Mouse (Mus musculus): ENCODE measurements at regions not wholly inside any gene's neighbourhood (a gene's known extent, or its start where the extent isn't known, plus 50 kb on each side); places are given as distances from the start of the nearest gene placed in this dataset.

GRCm38 (mm10) chr12:106174070-106174980 lies 164.3 kb downstream of the Vrk1 start:
- peak overlapping the region; percentile 57 for H3K27ac ChIP-seq (replicated peaks)
- peak overlapping the region; percentile 59 for H3K4me3 ChIP-seq
- peaks cover 39% of the 10 kb centered on the region for H3K4me1 ChIP-seq
- peak; percentile 68 for DNase-seq (ENCODE audit: low spot score)
- H3K27me3 ChIP-seq (replicated peaks; ENCODE audit: low read depth, poor library complexity, severe bottlenecking) = peaks cover 79% of the 10 kb centered on the region
- H3K9me3 ChIP-seq = no peaks in the 10 kb centered on the region
- H3K36me3 ChIP-seq (replicated peaks) = no peaks in the 10 kb centered on the region
- under 1% methylated on average over 39 of the region's 39 CpGs for WGBS

- peak; percentile 36 for DNase-seq (ENCODE audit: low spot score)
- no peaks in the 10 kb centered on the region for H3K9me3 ChIP-seq
- peak overlapping the region; percentile 59 for H3K4me3 ChIP-seq
- H3K27me3 ChIP-seq (replicated peaks; ENCODE audit: low read depth, poor library complexity, severe bottlenecking) = peaks cover 84% of the 10 kb centered on the region
- no peak overlapping the region for H3K27ac ChIP-seq (replicated peaks)
- 2% methylated on average over 27 of the region's 27 CpGs for whole genome bisulfite sequencing
- H3K4me1 ChIP-seq = peaks cover 37% of the 10 kb centered on the region
- no peaks in the 10 kb centered on the region for H3K36me3 ChIP-seq (replicated peaks)
Observed at GRCm38 (mm10) chr12:106174981-106175700, 165.1 kb downstream of the Vrk1 start.

GRCm38 (mm10) chr12:106177302-106177701 lies 167.3 kb downstream of the Vrk1 start:
- Histone ChIP-seq H3K27me3 (replicated peaks; ENCODE audit: low read depth, poor library complexity, severe bottlenecking) (peaks cover 72% of the 10 kb centered on the region), H3K4me3 (no peak overlapping the region), H3K27ac (replicated peaks) (no peak overlapping the region), H3K9me3 (no peaks in the 10 kb centered on the region), H3K4me1 (peaks cover 37% of the 10 kb centered on the region), H3K36me3 (replicated peaks) (no peaks in the 10 kb centered on the region)
- DNase-seq (ENCODE audit: low spot score) = no peak
- 71% methylated on average over 4 of the region's 4 CpGs for WGBS

- Histone ChIP-seq H3K36me3 (replicated peaks) (no peaks in the 10 kb centered on the region), H3K4me3 (no peak overlapping the region), H3K9me3 (no peaks in the 10 kb centered on the region), H3K27me3 (replicated peaks; ENCODE audit: low read depth, poor library complexity, severe bottlenecking) (peaks cover 66% of the 10 kb centered on the region), H3K27ac (replicated peaks) (no peak overlapping the region), H3K4me1 (peaks cover 36% of the 10 kb centered on the region)
- DNase-seq (ENCODE audit: low spot score) = no peak
- WGBS = 59% methylated on average over 3 of the region's 3 CpGs
Observed at GRCm38 (mm10) chr12:106177861-106178260, 167.8 kb downstream of the Vrk1 start.

- Histone ChIP-seq H3K4me1 (peaks cover 27% of the 10 kb centered on the region), H3K9me3 (no peaks in the 10 kb centered on the region), H3K27me3 (replicated peaks; ENCODE audit: low read depth, poor library complexity, severe bottlenecking) (peaks cover 58% of the 10 kb centered on the region), H3K4me3 (no peak overlapping the region), H3K36me3 (replicated peaks) (no peaks in the 10 kb centered on the region), H3K27ac (replicated peaks) (no peak overlapping the region)
- 84% methylated on average over 11 of the region's 11 CpGs for WGBS
- DNase-seq (ENCODE audit: low spot score) = no peak
Observed at GRCm38 (mm10) chr12:106178688-106179205, 168.7 kb downstream of the Vrk1 start.

GRCm38 (mm10) chr12:106182923-106183322 lies 172.9 kb downstream of the Vrk1 start:
- no peak overlapping the region for H3K4me3 ChIP-seq
- H3K4me1 ChIP-seq = peaks cover 4% of the 10 kb centered on the region
- no peaks in the 10 kb centered on the region for H3K36me3 ChIP-seq (replicated peaks)
- no peaks in the 10 kb centered on the region for H3K9me3 ChIP-seq
- peaks cover 30% of the 10 kb centered on the region for H3K27me3 ChIP-seq (replicated peaks; ENCODE audit: low read depth, poor library complexity, severe bottlenecking)
- H3K27ac ChIP-seq (replicated peaks) = no peak overlapping the region
- no peak for DNase-seq (ENCODE audit: low spot score)
- WGBS = 77% methylated on average over 7 of the region's 7 CpGs

GRCm38 (mm10) chr12:106183973-106184372 lies 173.9 kb downstream of the Vrk1 start:
- 88% methylated on average over 5 of the region's 5 CpGs for WGBS
- H3K9me3 ChIP-seq = no peaks in the 10 kb centered on the region
- H3K27me3 ChIP-seq (replicated peaks; ENCODE audit: low read depth, poor library complexity, severe bottlenecking) = peaks cover 21% of the 10 kb centered on the region; the same call in 1 of the 2 replicates
- no peak overlapping the region for H3K27ac ChIP-seq (replicated peaks)
- H3K4me3 ChIP-seq = no peak overlapping the region
- DNase-seq (ENCODE audit: low spot score) = no peak
- no peaks in the 10 kb centered on the region; the same call in 1 of the 2 replicates for H3K4me1 ChIP-seq
- H3K36me3 ChIP-seq (replicated peaks) = no peaks in the 10 kb centered on the region

GRCm38 (mm10) chr12:106185398-106186077 lies 175.5 kb downstream of the Vrk1 start:
- no peak overlapping the region for H3K27ac ChIP-seq (replicated peaks)
- no peaks in the 10 kb centered on the region for H3K36me3 ChIP-seq (replicated peaks)
- 74% methylated on average over 18 of the region's 18 CpGs for WGBS
- H3K9me3 ChIP-seq = no peaks in the 10 kb centered on the region
- no peak for DNase-seq (ENCODE audit: low spot score)
- peaks cover 12% of the 10 kb centered on the region; the same call in 1 of the 2 replicates for H3K27me3 ChIP-seq (replicated peaks; ENCODE audit: low read depth, poor library complexity, severe bottlenecking)
- H3K4me3 ChIP-seq = no peak overlapping the region
- H3K4me1 ChIP-seq = no peaks in the 10 kb centered on the region; the same call in 1 of the 2 replicates

- Histone ChIP-seq H3K36me3 (replicated peaks) (no peaks in the 10 kb centered on the region), H3K4me3 (no peak overlapping the region), H3K4me1 (no peaks in the 10 kb centered on the region; the same call in 1 of the 2 replicates), H3K27me3 (replicated peaks; ENCODE audit: low read depth, poor library complexity, severe bottlenecking) (peaks cover 12% of the 10 kb centered on the region; the same call in 1 of the 2 replicates), H3K9me3 (no peaks in the 10 kb centered on the region), H3K27ac (replicated peaks) (no peak overlapping the region)
- DNase-seq (ENCODE audit: low spot score) = no peak
- 91% methylated on average over 10 of the region's 10 CpGs for WGBS
Observed at GRCm38 (mm10) chr12:106186501-106186900, 176.5 kb downstream of the Vrk1 start.

- Histone ChIP-seq H3K27me3 (replicated peaks; ENCODE audit: low read depth, poor library complexity, severe bottlenecking) (no peaks in the 10 kb centered on the region), H3K4me3 (no peak overlapping the region), H3K9me3 (no peaks in the 10 kb centered on the region), H3K36me3 (replicated peaks) (no peaks in the 10 kb centered on the region), H3K4me1 (no peaks in the 10 kb centered on the region), H3K27ac (replicated peaks) (no peak overlapping the region)
- DNase-seq (ENCODE audit: low spot score) = no peak
- WGBS = 88% methylated on average over 7 of the region's 7 CpGs
Observed at GRCm38 (mm10) chr12:106191771-106192170, 181.7 kb downstream of the Vrk1 start.

- Histone ChIP-seq H3K27ac (replicated peaks) (no peak overlapping the region), H3K36me3 (replicated peaks) (no peaks in the 10 kb centered on the region), H3K4me3 (no peak overlapping the region), H3K4me1 (peaks cover 5% of the 10 kb centered on the region; the same call in 1 of the 2 replicates), H3K9me3 (no peaks in the 10 kb centered on the region), H3K27me3 (replicated peaks; ENCODE audit: low read depth, poor library complexity, severe bottlenecking) (peaks cover 10% of the 10 kb centered on the region; the same call in 1 of the 2 replicates)
- WGBS = 14% methylated on average over 4 of the region's 4 CpGs
- DNase-seq (ENCODE audit: low spot score) = no peak
Observed at GRCm38 (mm10) chr12:106199302-106199701, 189.3 kb downstream of the Vrk1 start.

- DNase-seq (ENCODE audit: low spot score) = no peak
- no peaks in the 10 kb centered on the region for H3K9me3 ChIP-seq
- peaks cover 13% of the 10 kb centered on the region for H3K4me1 ChIP-seq
- H3K27ac ChIP-seq (replicated peaks) = no peak overlapping the region
- H3K36me3 ChIP-seq (replicated peaks) = no peaks in the 10 kb centered on the region
- 92% methylated on average over 8 of the region's 8 CpGs for WGBS
- H3K4me3 ChIP-seq = no peak overlapping the region
- H3K27me3 ChIP-seq (replicated peaks; ENCODE audit: low read depth, poor library complexity, severe bottlenecking) = no peaks in the 10 kb centered on the region
Observed at GRCm38 (mm10) chr12:106203526-106203925, 193.5 kb downstream of the Vrk1 start.

Data from embryonic facial prominence, embryonic 10.5 days (tissue).